Comparison of ENCODE assay signal across 9 mouse cellular contexts in genomic region chr9:21626571-21626970, GRCm38 (mm10). TPM values are rescaled to one million over a fixed set of nuclear protein-coding genes. Genes with fewer than 3 reads are reported as not detected.
DNase-seq lines count a peak whose midpoint lies in the region; ATAC-seq and TF ChIP-seq lines count a peak whose summit lies in the region.
"Had no signal": no experiment of that assay in that cellular context is flagged by ENCODE, and none has a peak within 500 bp of the region (broad histone marks: within the 10 kb centered on the region; RNA-seq: fewer than 3 reads in every experiment).

No protein-coding gene starts in this region.

- TF ChIP-seq CTCF in gastrocnemius, adult 2 months (IDR thresholded peaks at IDR 0.05): peak; percentile 47
- TF ChIP-seq CTCF in lung, postnatal 0 days (IDR thresholded peaks at IDR 0.05): peak; percentile 65

- no peaks in the 10 kb centered on the region for H3K9me3 ChIP-seq in lung, postnatal 0 days (ENCODE audit: low read length)
- H3K9me3 ChIP-seq in forebrain, embryonic 12.5 days: no peaks in the 10 kb centered on the region
- no peaks in the 10 kb centered on the region for H3K9me3 ChIP-seq in forebrain, embryonic 15.5 days
- H3K9me3 ChIP-seq: hindbrain, embryonic 12.5 days had no signal

- no peak for TF ChIP-seq EP300 in lung, postnatal 0 days (IDR thresholded peaks at IDR 0.05)

- no peak for DNase-seq in gastrocnemius, adult 2 months
- DNase-seq in gastrocnemius, adult 18-20 months (ENCODE audit: low spot score): no peak
- DNase-seq in lung, postnatal 0 days (ENCODE audit: low spot score): peak; percentile 24
- DNase-seq in lung, postnatal 14 days: no peak
- DNase-seq in ES-CJ7 (ENCODE audit: low read depth, low spot score): peak; percentile 45
- peak; percentile 41 for DNase-seq in naive thymus-derived CD4-positive, alpha-beta T cell, adult 2 months (ENCODE audit: low read depth)

- no peak overlapping the region for H3K27ac ChIP-seq in gastrocnemius, adult 2 months
- H3K27ac ChIP-seq in lung, postnatal 0 days (ENCODE audit: low read length): no peak overlapping the region
- no peak overlapping the region for H3K27ac ChIP-seq in forebrain, embryonic 12.5 days
- H3K27ac ChIP-seq in forebrain, embryonic 15.5 days (replicated peaks): no peak overlapping the region
- H3K27ac ChIP-seq: hindbrain, embryonic 12.5 days had no signal

- ATAC-seq in lung, postnatal 0 days: peak; percentile 35; the same call in 1 of the 2 replicates
- ATAC-seq in forebrain, embryonic 12.5 days (ENCODE audit: low FRiP score): no peak
- no peak for ATAC-seq in forebrain, embryonic 15.5 days (replicated peaks)

- H3K4me3 ChIP-seq in gastrocnemius, adult 2 months: no peak overlapping the region
- H3K4me3 ChIP-seq in lung, postnatal 0 days (ENCODE audit: low read depth, low read length): no peak overlapping the region
- no peak overlapping the region for H3K4me3 ChIP-seq in forebrain, embryonic 12.5 days (replicated peaks)
- H3K4me3 ChIP-seq in forebrain, embryonic 15.5 days: no peak overlapping the region
- H3K4me3 ChIP-seq: hindbrain, embryonic 12.5 days had no signal

- no peaks in the 10 kb centered on the region for H3K27me3 ChIP-seq in lung, postnatal 0 days (replicated peaks; ENCODE audit: insufficient read depth, low read length)
- no peaks in the 10 kb centered on the region for H3K27me3 ChIP-seq in forebrain, embryonic 12.5 days
- no peaks in the 10 kb centered on the region for H3K27me3 ChIP-seq in forebrain, embryonic 15.5 days
- H3K27me3 ChIP-seq: hindbrain, embryonic 12.5 days had no signal

- H3K4me1 ChIP-seq in lung, postnatal 0 days (ENCODE audit: insufficient read depth, low read depth, low read length): no peaks in the 10 kb centered on the region
- H3K4me1 ChIP-seq in forebrain, embryonic 12.5 days: peaks cover 6% of the 10 kb centered on the region; the same call in 1 of the 2 replicates
- peaks cover 19% of the 10 kb centered on the region for H3K4me1 ChIP-seq in forebrain, embryonic 15.5 days

- H3K36me3 ChIP-seq in lung, postnatal 0 days (ENCODE audit: insufficient read depth, low read length): no peaks in the 10 kb centered on the region
- H3K36me3 ChIP-seq in forebrain, embryonic 12.5 days (replicated peaks): no peaks in the 10 kb centered on the region; the same call in 1 of the 2 replicates
- 0 out of 2 replicates have a peak, but pooled peaks cover 4% of the 10 kb centered on the region for H3K36me3 ChIP-seq in forebrain, embryonic 15.5 days

- no peak overlapping the region for H3K4me2 ChIP-seq in lung, postnatal 0 days (replicated peaks; ENCODE audit: low read depth, low read length)
- no peak overlapping the region for H3K4me2 ChIP-seq in forebrain, embryonic 12.5 days
- no peak overlapping the region for H3K4me2 ChIP-seq in forebrain, embryonic 15.5 days (replicated peaks)
- H3K4me2 ChIP-seq: hindbrain, embryonic 12.5 days had no signal

- H3K9ac ChIP-seq in lung, postnatal 0 days (replicated peaks; ENCODE audit: low read depth): no peak overlapping the region
- no peak overlapping the region for H3K9ac ChIP-seq in forebrain, embryonic 12.5 days
- H3K9ac ChIP-seq in forebrain, embryonic 15.5 days (replicated peaks): no peak overlapping the region
- H3K9ac ChIP-seq: hindbrain, embryonic 12.5 days had no signal

- intact Hi-C loops in gastrocnemius, adult 2 months (cut with DNase I): no loop called here

RNA-seq across cellular contexts. Expression of gene Smarca4, which starts 10.6 kb away (rescaled TPM):
- 10 to 100 TPM; 39.0 to 40.7 TPM for total RNA-seq in gastrocnemius, adult 2 months (2021)
- total RNA-seq in gastrocnemius, adult 18-20 months (2021): 10 to 100 TPM; 38.6 to 42.1 TPM
- polyA plus RNA-seq in lung, postnatal 0 days (2015; fragmentation: Nextera tagmentation; extraction: Ambion mirVana): 22.3 and 22.4 TPM in 2 replicates
- polyA plus RNA-seq in forebrain, embryonic 12.5 days (2016; fragmentation: Nextera tagmentation; extraction: Ambion mirVana): 184 and 203 TPM in 2 replicates
- 159 and 169 TPM in 2 replicates for polyA plus RNA-seq in forebrain, embryonic 15.5 days (2015; fragmentation: Nextera tagmentation; extraction: Ambion mirVana)

RNA-seq across cellular contexts. Expression of gene Yipf2, which starts 33.9 kb away (rescaled TPM):
- total RNA-seq in gastrocnemius, adult 2 months (2021): 1 to 10 TPM; 5.8 to 6.9 TPM
- 1 to 10 TPM; 5.3 to 5.6 TPM for total RNA-seq in gastrocnemius, adult 18-20 months (2021)
- polyA plus RNA-seq in lung, postnatal 0 days (2015; fragmentation: Nextera tagmentation; extraction: Ambion mirVana): 28.3 and 30.3 TPM in 2 replicates
- polyA plus RNA-seq in forebrain, embryonic 12.5 days (2016; fragmentation: Nextera tagmentation; extraction: Ambion mirVana): 17.3 TPM in 2 replicates
- polyA plus RNA-seq in forebrain, embryonic 15.5 days (2015; fragmentation: Nextera tagmentation; extraction: Ambion mirVana): 23.1 and 23.7 TPM in 2 replicates

RNA-seq across cellular contexts. Expression of gene Timm29, which starts 34.0 kb away (rescaled TPM):
- total RNA-seq in gastrocnemius, adult 2 months (2021): 10 to 100 TPM; 44.1 to 48.3 TPM
- 10 to 100 TPM; 45.7 to 46.6 TPM for total RNA-seq in gastrocnemius, adult 18-20 months (2021)
- 16.5 and 17.3 TPM in 2 replicates for polyA plus RNA-seq in lung, postnatal 0 days (2015; fragmentation: Nextera tagmentation; extraction: Ambion mirVana)
- polyA plus RNA-seq in forebrain, embryonic 12.5 days (2016; fragmentation: Nextera tagmentation; extraction: Ambion mirVana): 54.5 and 55.9 TPM in 2 replicates
- 58.8 and 61.2 TPM in 2 replicates for polyA plus RNA-seq in forebrain, embryonic 15.5 days (2015; fragmentation: Nextera tagmentation; extraction: Ambion mirVana)

Comparison
In these comparisons a context has a peak if more than half of its experiments do, and no peak if none do; other contexts are left out.
1. DNase-seq: peak in lung, postnatal 0 days (single experiment), ES-CJ7 (single experiment) and naive thymus-derived CD4-positive, alpha-beta T cell, adult 2 months (single experiment); none in gastrocnemius, adult 2 months (single experiment), gastrocnemius, adult 18-20 months (single experiment) and lung, postnatal 14 days (single experiment).